ENCODE assay signal across 14 mouse cellular contexts in the genomic region with DNA sequence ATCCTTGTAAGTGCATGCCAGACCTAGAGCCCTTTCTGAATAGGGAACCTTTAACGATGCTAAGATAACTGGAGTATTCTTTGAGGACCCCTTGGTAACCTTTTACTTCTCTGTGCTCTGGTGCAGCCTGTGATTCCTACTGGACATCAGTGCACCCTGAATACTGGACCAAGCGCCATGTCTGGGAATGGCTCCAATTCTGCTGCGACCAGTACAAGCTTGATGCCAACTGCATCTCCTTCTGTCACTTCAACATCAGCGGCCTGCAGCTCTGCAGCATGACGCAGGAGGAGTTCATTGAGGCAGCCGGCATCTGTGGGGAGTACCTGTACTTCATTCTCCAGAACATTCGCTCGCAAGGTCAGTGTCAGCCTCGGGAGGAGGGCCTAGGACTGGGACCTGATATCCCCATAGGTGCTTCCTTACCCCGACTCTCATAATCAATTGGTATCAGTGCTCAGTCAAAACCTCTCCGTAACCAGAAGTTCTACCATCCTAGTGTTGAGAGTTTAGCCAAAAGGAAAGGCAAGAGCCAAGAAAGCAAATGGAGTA. TPM values are rescaled to one million over a fixed set of nuclear protein-coding genes. Genes with fewer than 3 reads are reported as not detected.
DNase-seq lines count a peak whose midpoint lies in the region; ATAC-seq and TF ChIP-seq lines count a peak whose summit lies in the region.
"Had no signal": no experiment of that assay in that cellular context is flagged by ENCODE, and none has a peak within 500 bp of the region (broad histone marks: within the 10 kb centered on the region; RNA-seq: fewer than 3 reads in every experiment).

No protein-coding gene starts in this region.

- TF ChIP-seq EP300 in lung, postnatal 0 days (IDR thresholded peaks at IDR 0.05): no peak

- no peak for DNase-seq in heart, embryonic 10.5 days (ENCODE audit: low spot score)
- DNase-seq in heart, postnatal 4 days: no peak
- peak; percentile 54 for DNase-seq in left cerebral cortex, postnatal 4 days
- no peak for DNase-seq in left cerebral cortex, postnatal 14 days (ENCODE audit: low spot score in 2 of 2)
- DNase-seq in MN1 (ENCODE audit: low spot score): peak; percentile 17
- DNase-seq in cerebellum, adult 9-11 months: peak; percentile 33
- no peak for DNase-seq in lung, postnatal 0 days (ENCODE audit: low spot score)

- H3K27me3 ChIP-seq in heart, embryonic 10.5 days (ENCODE audit: insufficient read depth, poor library complexity, severe bottlenecking): no peaks in the 10 kb centered on the region
- no peaks in the 10 kb centered on the region for H3K27me3 ChIP-seq in lung, postnatal 0 days (replicated peaks; ENCODE audit: insufficient read depth, low read length)
- H3K27me3 ChIP-seq: limb, embryonic 13.5 days; neural tube, embryonic 12.5 days had no signal

- no peak overlapping the region for H3K4me3 ChIP-seq in heart, embryonic 10.5 days
- no peak overlapping the region for H3K4me3 ChIP-seq in lung, postnatal 0 days (ENCODE audit: low read depth, low read length)
- H3K4me3 ChIP-seq: left cerebral cortex, adult 2 months had no signal

- no peak overlapping the region for H3K4me2 ChIP-seq in lung, postnatal 0 days (replicated peaks; ENCODE audit: low read depth, low read length)

- peak overlapping the region; percentile 25; the same call in 1 of the 2 replicates for H3K27ac ChIP-seq in heart, embryonic 10.5 days
- H3K27ac ChIP-seq in lung, postnatal 0 days (ENCODE audit: low read length): no peak overlapping the region
- H3K27ac ChIP-seq: left cerebral cortex, adult 2 months; limb, embryonic 13.5 days; neural tube, embryonic 12.5 days had no signal

- no peak overlapping the region for H3K9ac ChIP-seq in lung, postnatal 0 days (replicated peaks; ENCODE audit: low read depth)

- H3K9me3 ChIP-seq in heart, embryonic 10.5 days: no peaks in the 10 kb centered on the region
- H3K9me3 ChIP-seq in lung, postnatal 0 days (ENCODE audit: low read length): no peaks in the 10 kb centered on the region
- H3K9me3 ChIP-seq: limb, embryonic 13.5 days; neural tube, embryonic 12.5 days had no signal

- TF ChIP-seq CTCF in lung, postnatal 0 days (IDR thresholded peaks at IDR 0.05): no peak

- peaks cover 28% of the 10 kb centered on the region for H3K4me1 ChIP-seq in heart, embryonic 10.5 days
- H3K4me1 ChIP-seq in lung, postnatal 0 days (ENCODE audit: insufficient read depth, low read depth, low read length): peaks cover 18% of the 10 kb centered on the region; the same call in 1 of the 2 replicates
- H3K4me1 ChIP-seq: neural tube, embryonic 12.5 days had no signal

- no peaks in the 10 kb centered on the region for H3K36me3 ChIP-seq in heart, embryonic 10.5 days
- no peaks in the 10 kb centered on the region for H3K36me3 ChIP-seq in lung, postnatal 0 days (ENCODE audit: insufficient read depth, low read length)
- H3K36me3 ChIP-seq: limb, embryonic 13.5 days; neural tube, embryonic 12.5 days had no signal

- intact Hi-C loops in left cerebral cortex, postnatal 4 days (cut with DNase I): no loop called here
- intact Hi-C loops in left cerebral cortex, postnatal 14 days (cut with DNase I): no loop called here

- 80% methylated on average over 11 of the region's 11 CpGs for WGBS in heart, embryonic 10.5 days
- 89% methylated on average over 11 of the region's 11 CpGs for WGBS in lung, postnatal 0 days

- ATAC-seq in lung, postnatal 0 days: no peak

RNA-seq across cellular contexts. Expression of a gene that starts 27.7 kb away (rescaled TPM):
- polyA plus RNA-seq in heart, embryonic 10.5 days (2016; fragmentation: Nextera tagmentation; extraction: Ambion mirVana): not detected in 2 replicates
- not detected for total RNA-seq in heart, postnatal 4 days (2021)
- total RNA-seq in left cerebral cortex, postnatal 4 days (2021): under 1 TPM; 0.24 to 0.50 TPM
- total RNA-seq in left cerebral cortex, postnatal 14 days (2021): 1 to 10 TPM in 1 of 2 experiments, under 1 TPM in 1; 0.72 to 1.0 TPM
- polyA plus RNA-seq in lung, postnatal 0 days (2015; fragmentation: Nextera tagmentation; extraction: Ambion mirVana): 9.9 and 14.5 TPM in 2 replicates
- total RNA-seq: adrenal gland, postnatal 25 days; gastrocnemius, postnatal 14 days; MEL had no signal
- polyA plus RNA-seq: heart, postnatal 0 days; neural tube, embryonic 12.5 days had no signal

RNA-seq across cellular contexts. Expression of a gene that starts 45.8 kb away (rescaled TPM):
- 83.7 and 89.5 TPM in 2 replicates for polyA plus RNA-seq in heart, embryonic 10.5 days (2016; fragmentation: Nextera tagmentation; extraction: Ambion mirVana)
- 100 to 1,000 TPM; 121 to 134 TPM for total RNA-seq in heart, postnatal 4 days (2021)
- total RNA-seq in left cerebral cortex, postnatal 4 days (2021): 10 to 100 TPM; 80.5 to 83.4 TPM
- 10 to 100 TPM; 55.0 to 60.0 TPM for total RNA-seq in left cerebral cortex, postnatal 14 days (2021)
- 91.9 and 98.4 TPM in 2 replicates for polyA plus RNA-seq in lung, postnatal 0 days (2015; fragmentation: Nextera tagmentation; extraction: Ambion mirVana)

Comparison
In these comparisons a context has a peak if more than half of its experiments do, and no peak if none do; other contexts are left out.
1. DNase-seq: peak in left cerebral cortex, postnatal 4 days (single experiment), MN1 (single experiment) and cerebellum, adult 9-11 months (single experiment); none in heart, embryonic 10.5 days (single experiment), heart, postnatal 4 days (single experiment), left cerebral cortex, postnatal 14 days (0 of 2) and lung, postnatal 0 days (single experiment).